Mouse (Mus musculus) MEL (cell line): ENCODE measurements around the gene Scamp4. TPM values are rescaled to one million over a fixed set of nuclear protein-coding genes. Genes with fewer than 3 reads are reported as not detected.

Experiments
- DNase-seq: peaks from one replicate; pipeline ENCODE4 v3.0.0; 2011; ENCODE audit warnings: low read depth, low spot score
- H3K27ac ChIP-seq: 2 replicates; pipeline ENCODE4 v1.5.1; 2012; ENCODE audit warnings: low read depth, mild to moderate bottlenecking, control low read depth, low read length, moderate library complexity; ENCODE audit not compliant: control insufficient read depth
- H3K27me3 ChIP-seq, 2 experiments: fragments of 150-350 bp in 1 of 2; sonication (generic) in 1 of 2; 2 replicates each; pipeline ENCODE4 v1.6.1; 2012; ENCODE audit warnings: low read length in 2 of 2, mild to moderate bottlenecking in 2 of 2, improper control_type of control experiment in 1 of 2, moderate library complexity in 1 of 2; ENCODE audit not compliant: insufficient read depth in 2 of 2, control insufficient read depth in 1 of 2
- H3K36me3 ChIP-seq, 2 experiments: 2 replicates each; pipeline ENCODE4 v1.6.1; 2012 to 2014; ENCODE audit warnings: low read length in 2 of 2, improper control_type of control experiment in 1 of 2, inconsistent platforms in 1 of 2, mild to moderate bottlenecking in 1 of 2; ENCODE audit not compliant: insufficient read depth in 2 of 2, control insufficient read depth in 1 of 2
- H3K4me1 ChIP-seq, 2 experiments: fragments of 150-350 bp in 1 of 2; sonication (generic) in 1 of 2; 2 replicates each; pipeline ENCODE4 v1.6.1; 2012; ENCODE audit warnings: low read length in 2 of 2, improper control_type of control experiment in 1 of 2, mild to moderate bottlenecking in 1 of 2; ENCODE audit not compliant: insufficient read depth in 2 of 2, control insufficient read depth in 1 of 2
- H3K4me3 ChIP-seq, 2 experiments: fragments of 150-350 bp in 1 of 2; sonication (generic) in 1 of 2; 2 replicates each; pipeline ENCODE4 v1.5.1; 2012; ENCODE audit warnings: low read depth in 2 of 2, low read length in 2 of 2, mild to moderate bottlenecking in 2 of 2, moderate library complexity in 2 of 2, control low read depth in 1 of 2, improper control_type of control experiment in 1 of 2; ENCODE audit not compliant: control insufficient read depth in 1 of 2, insufficient read depth in 1 of 2
- H3K79me2 ChIP-seq: 2 replicates; pipeline ENCODE4 v1.6.1; 2012; ENCODE audit warnings: mild to moderate bottlenecking, low read length, moderate library complexity; ENCODE audit not compliant: control insufficient read depth, poor library complexity, insufficient read depth
- H3K9ac ChIP-seq: 2 replicates; pipeline ENCODE4 v1.6.1; 2012; ENCODE audit warnings: low read depth, mild to moderate bottlenecking, control low read depth, low read length, moderate library complexity; ENCODE audit not compliant: control insufficient read depth, poor library complexity, severe bottlenecking
- H3K9me3 ChIP-seq: fragments of 150-350 bp; sonication (generic); replicated peaks from 2 replicates; pipeline ENCODE4 v1.6.1; 2012; ENCODE audit warnings: mild to moderate bottlenecking, low read length, improper control_type of control experiment, moderate library complexity; ENCODE audit not compliant: insufficient read depth
- BHLHE40 ChIP-seq: IDR thresholded peaks from 2 replicates; pipeline ENCODE4 v1.6.1; 2012; ENCODE audit warnings: low read depth, mild to moderate bottlenecking, inconsistent platforms, low read length, improper control_type of control experiment, borderline replicate concordance
- CHD1 ChIP-seq: IDR thresholded peaks from 2 replicates; pipeline ENCODE4 v1.6.1; 2012; ENCODE audit warnings: low read depth, mild to moderate bottlenecking, inconsistent platforms, low read length, improper control_type of control experiment
- CHD2 ChIP-seq: IDR thresholded peaks from 2 replicates; pipeline ENCODE4 v1.6.1; 2011; ENCODE audit warnings: low read length, improper control_type of control experiment
- CTCF ChIP-seq, 3 experiments: IDR thresholded peaks in 2 of 3; conservative IDR thresholded peaks in 1 of 3; 2 replicates each; pipeline ENCODE4 v1.5.1; 2011 to 2012; ENCODE audit warnings: low read length in 3 of 3, low read depth in 2 of 3, mild to moderate bottlenecking in 2 of 3, improper control_type of control experiment in 1 of 3, inconsistent platforms in 1 of 3, mixed read lengths in 1 of 3, moderate library complexity in 1 of 3; ENCODE audit not compliant: control insufficient read depth in 1 of 3, insufficient read depth in 1 of 3, poor library complexity in 1 of 3, severe bottlenecking in 1 of 3
- E2F4 ChIP-seq: IDR thresholded peaks from 2 replicates; pipeline ENCODE4 v1.6.1; 2011; ENCODE audit warnings: low read depth, low read length, improper control_type of control experiment, borderline replicate concordance
- ELF1 ChIP-seq: IDR thresholded peaks from 2 replicates; pipeline ENCODE4 v1.6.1; 2014; ENCODE audit warnings: low read depth, mild to moderate bottlenecking, inconsistent platforms, low read length, improper control_type of control experiment, moderate library complexity
- EP300 ChIP-seq, 2 experiments: IDR thresholded peaks; 2 replicates each; pipeline ENCODE4 v1.6.1; 2011; ENCODE audit warnings: improper control_type of control experiment in 2 of 2, low read length in 2 of 2, low read depth in 1 of 2, mild to moderate bottlenecking in 1 of 2
- ETS1 ChIP-seq: IDR thresholded peaks from 2 replicates; pipeline ENCODE4 v1.6.1; 2012; ENCODE audit warnings: low read depth, mild to moderate bottlenecking, inconsistent platforms, low read length, improper control_type of control experiment, moderate library complexity
- GABPA ChIP-seq: IDR thresholded peaks from 2 replicates; pipeline ENCODE4 v1.6.1; 2012; ENCODE audit warnings: low read depth, mild to moderate bottlenecking, inconsistent platforms, low read length, improper control_type of control experiment, moderate library complexity
- GATA1 ChIP-seq: IDR thresholded peaks from 2 replicates; pipeline ENCODE4 v1.6.1; 2011; ENCODE audit warnings: low read depth, low read length, improper control_type of control experiment
- HCFC1 ChIP-seq: IDR thresholded peaks from 2 replicates; pipeline ENCODE4 v1.6.1; 2012; ENCODE audit warnings: low read depth, mild to moderate bottlenecking, inconsistent platforms, low read length, improper control_type of control experiment, moderate library complexity
- JUND ChIP-seq: IDR thresholded peaks from 2 replicates; pipeline ENCODE4 v1.6.1; 2011; ENCODE audit warnings: low read depth, mild to moderate bottlenecking, improper control_type of control experiment, low read length
- KAT2A ChIP-seq: conservative IDR thresholded peaks from 2 replicates; pipeline ENCODE4 v1.6.1; 2012; ENCODE audit warnings: low read depth, low read length, improper control_type of control experiment, inconsistent platforms
- MAFK ChIP-seq: IDR thresholded peaks from 2 replicates; pipeline ENCODE4 v1.6.1; 2011; ENCODE audit warnings: low read depth, mild to moderate bottlenecking, low read length, improper control_type of control experiment, borderline replicate concordance
- MAX ChIP-seq: IDR thresholded peaks from 2 replicates; pipeline ENCODE4 v1.6.1; 2011; ENCODE audit warnings: low read length, improper control_type of control experiment
- MAZ ChIP-seq: IDR thresholded peaks from 2 replicates; pipeline ENCODE4 v1.6.1; 2012; ENCODE audit warnings: low read depth, mild to moderate bottlenecking, inconsistent platforms, low read length, improper control_type of control experiment
- MEF2A ChIP-seq: IDR thresholded peaks from 2 replicates; pipeline ENCODE4 v1.6.1; 2014; ENCODE audit warnings: low read depth, mild to moderate bottlenecking, inconsistent platforms, low read length, improper control_type of control experiment; ENCODE audit not compliant: poor library complexity, insufficient replicate concordance, severe bottlenecking; ENCODE audit errors: extremely low read depth
- MXI1 ChIP-seq: IDR thresholded peaks from 2 replicates; pipeline ENCODE4 v1.6.1; 2011; ENCODE audit warnings: mild to moderate bottlenecking, low read depth, low read length, improper control_type of control experiment
- MYB ChIP-seq: IDR thresholded peaks from 2 replicates; pipeline ENCODE4 v1.6.1; 2011; ENCODE audit warnings: mild to moderate bottlenecking, low read depth, low read length, improper control_type of control experiment
- NRF1 ChIP-seq: IDR thresholded peaks from 2 replicates; pipeline ENCODE4 v1.6.1; 2014; ENCODE audit warnings: low read depth, mild to moderate bottlenecking, inconsistent platforms, low read length, improper control_type of control experiment, moderate library complexity; ENCODE audit not compliant: poor library complexity, insufficient read depth, severe bottlenecking
- POLR2A ChIP-seq, 2 experiments: IDR thresholded peaks; 2 replicates each; pipeline ENCODE4 v1.6.1; 2011 to 2012; ENCODE audit warnings: low read length in 2 of 2, mild to moderate bottlenecking in 2 of 2, control low read depth in 1 of 2, improper control_type of control experiment in 1 of 2, low read depth in 1 of 2, moderate library complexity in 1 of 2; ENCODE audit not compliant: control insufficient read depth in 1 of 2, insufficient read depth in 1 of 2, poor library complexity in 1 of 2
- POLR2AphosphoS2 ChIP-seq: IDR thresholded peaks from 2 replicates; pipeline ENCODE4 v1.6.1; 2011; ENCODE audit warnings: low read length, improper control_type of control experiment
- POLR2AphosphoS5 ChIP-seq: IDR thresholded peaks from 2 replicates; pipeline ENCODE4 v1.6.1; 2012; ENCODE audit warnings: low read depth, borderline replicate concordance, mild to moderate bottlenecking, inconsistent platforms, low read length, moderate library complexity, mixed read lengths
- RAD21 ChIP-seq: IDR thresholded peaks from 2 replicates; pipeline ENCODE4 v1.6.1; 2011; ENCODE audit warnings: mild to moderate bottlenecking, low read depth, low read length, improper control_type of control experiment
- SIN3A ChIP-seq: IDR thresholded peaks from 2 replicates; pipeline ENCODE4 v1.6.1; 2012; ENCODE audit warnings: low read length, improper control_type of control experiment, inconsistent platforms
- SMC3 ChIP-seq: IDR thresholded peaks from 2 replicates; pipeline ENCODE4 v1.6.1; 2011; ENCODE audit warnings: low read depth, low read length, improper control_type of control experiment
- TAL1 ChIP-seq: IDR thresholded peaks from 2 replicates; pipeline ENCODE4 v1.6.1; 2012; ENCODE audit warnings: mild to moderate bottlenecking, inconsistent platforms, low read length, moderate library complexity, mixed read lengths
- TBP ChIP-seq: IDR thresholded peaks from 2 replicates; pipeline ENCODE4 v1.8.0; 2011; ENCODE audit warnings: low read depth, low read length, improper control_type of control experiment
- TCF12 ChIP-seq: IDR thresholded peaks from 2 replicates; pipeline ENCODE4 v1.6.1; 2014; ENCODE audit warnings: low read depth, mild to moderate bottlenecking, inconsistent platforms, low read length, improper control_type of control experiment, moderate library complexity
- USF1 ChIP-seq: IDR thresholded peaks from 2 replicates; pipeline ENCODE4 v1.6.1; 2014; ENCODE audit warnings: low read depth, mild to moderate bottlenecking, inconsistent platforms, low read length, improper control_type of control experiment, moderate library complexity
- USF2 ChIP-seq, 2 experiments: IDR thresholded peaks; 2 replicates each; pipeline ENCODE4 v1.6.1; 2011 to 2012; ENCODE audit warnings: improper control_type of control experiment in 2 of 2, low read length in 2 of 2, borderline replicate concordance in 1 of 2, inconsistent platforms in 1 of 2, low read depth in 1 of 2, mild to moderate bottlenecking in 1 of 2; ENCODE audit not compliant: insufficient read depth in 1 of 2
- ZC3H11A ChIP-seq: IDR thresholded peaks from 2 replicates; pipeline ENCODE4 v1.6.1; 2012; ENCODE audit warnings: low read depth, mild to moderate bottlenecking, inconsistent platforms, low read length, improper control_type of control experiment
- ZKSCAN1 ChIP-seq: IDR thresholded peaks from 2 replicates; pipeline ENCODE4 v1.6.1; 2012; ENCODE audit warnings: low read depth, mild to moderate bottlenecking, inconsistent platforms, low read length, improper control_type of control experiment, moderate library complexity
- ZMIZ1 ChIP-seq: IDR thresholded peaks from 2 replicates; pipeline ENCODE4 v1.6.1; 2012; ENCODE audit warnings: low read depth, mild to moderate bottlenecking, inconsistent platforms, low read length, improper control_type of control experiment, moderate library complexity
- ZNF384 ChIP-seq: IDR thresholded peaks from 2 replicates; pipeline ENCODE4 v1.6.1; 2012; ENCODE audit warnings: low read depth, mild to moderate bottlenecking, inconsistent platforms, low read length, improper control_type of control experiment
- polyA plus RNA-seq, 2 experiments: library from polyadenylated mRNA; stranded (reverse) in 1 of 2; unstranded in 1 of 2; fragments of >175 nt in 1 of 2; fragments of >200 nt in 1 of 2; gene quantifications; 2 replicates each; pipeline versions ENCODE4 v1.2.1 to v1.2.4; 2012; ENCODE audit warnings: low replicate concordance in 2 of 2, low read depth in 1 of 2; ENCODE audit not compliant: insufficient read length in 2 of 2, insufficient read depth in 1 of 2, missing spikeins in 1 of 2
- total RNA-seq: library from RNA; depleted of rRNA; stranded (reverse); fragments of 300-350 nt; gene quantifications from 2 replicates; pipeline ENCODE4 v1.2.3, GENCODE M21; 2012

Gene Scamp4
- total and polyA plus RNA-seq, 3 experiments = 34.2 to 140 TPM; not detected in 1

DNA sequence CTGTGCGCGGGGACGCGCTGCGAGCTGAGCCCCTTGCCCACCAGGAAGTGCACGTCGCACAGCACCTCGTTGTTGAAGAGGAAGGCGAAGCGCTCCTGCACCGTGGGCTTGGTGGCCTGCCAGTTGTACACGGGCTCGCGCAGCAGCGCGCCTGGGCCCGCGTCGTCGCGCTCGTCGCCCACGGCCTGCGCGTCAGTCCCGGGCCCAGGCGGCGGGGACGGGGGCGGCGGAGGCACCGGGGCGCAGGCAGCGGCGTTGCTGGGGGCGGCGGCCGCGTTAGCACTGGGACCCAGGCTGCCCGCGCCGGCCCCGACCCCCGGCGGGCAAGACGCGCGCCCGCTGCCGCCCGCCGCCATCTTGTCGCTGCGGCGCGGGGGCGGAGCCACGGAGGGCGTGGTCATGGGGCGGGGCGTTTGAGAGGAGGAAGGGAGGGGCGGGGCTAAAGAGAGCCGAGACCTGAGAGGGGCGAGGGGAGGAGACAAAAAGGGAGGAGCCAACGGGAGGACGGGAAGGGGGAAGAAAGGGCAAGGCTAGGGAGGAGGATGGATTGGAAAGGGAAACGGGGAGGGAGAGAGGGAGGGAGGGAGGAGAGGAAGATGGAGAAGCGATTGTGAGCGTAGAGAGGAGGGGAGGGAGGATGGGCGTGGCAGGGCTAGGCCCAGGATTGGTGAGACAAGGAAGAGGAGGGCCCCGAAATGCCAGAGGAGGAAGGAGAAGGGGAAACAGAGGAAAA lies 53.6 kb downstream of the Scamp4 start:
- Histone ChIP-seq H3K27ac (peak overlapping the region; percentile 34; the same call in 1 of the 2 replicates), H3K4me3 (peak overlapping the region; percentile 86 to 92), H3K27me3 (no peaks in the 10 kb centered on the region), H3K4me1 (peaks cover 3 to 21% of the 10 kb centered on the region in 2 experiments), H3K36me3 (peaks cover 0 to 9% of the 10 kb centered on the region in 2 experiments; a peak in 2 of 4 replicates), H3K9ac (peak overlapping the region; percentile 90), H3K9me3 (no peaks in the 10 kb centered on the region), H3K79me2 (peaks cover 8% of the 10 kb centered on the region)
- peak; percentile 98 for DNase-seq
- TF ChIP-seq E2F4 = no peak
- peak; percentile 43 to 91; a peak in 3 of 4 replicates for TF ChIP-seq POLR2A (IDR thresholded peaks at IDR 0.05; ENCODE audit: control insufficient read depth in 1 of 2, insufficient read depth in 1 of 2, low read depth in 1 of 2, low read length in 2 of 2, poor library complexity in 1 of 2)
- TF ChIP-seq CHD2 = no peak
- no peak for TF ChIP-seq CTCF (IDR thresholded peaks at IDR 0.05 in 2 of 3, conservative IDR thresholded peaks at IDR 0.05 in 1 of 3; ENCODE audit: control insufficient read depth in 1 of 3, insufficient read depth in 1 of 3, low read depth in 2 of 3, low read length in 3 of 3, poor library complexity in 1 of 3, severe bottlenecking in 1 of 3)
- peak; percentile 46; the same call in 1 of the 2 replicates for TF ChIP-seq TBP
- peak; percentile 63 for TF ChIP-seq SIN3A
- no peak for TF ChIP-seq POLR2AphosphoS5
- no peak for TF ChIP-seq SMC3
- no peak for TF ChIP-seq CHD1
- TF ChIP-seq ZMIZ1 = no peak
- peak; percentile 12; the same call in 1 of the 2 replicates for TF ChIP-seq BHLHE40
- TF ChIP-seq TCF12 = peak; percentile 50; the same call in 1 of the 2 replicates
- no peak for TF ChIP-seq RAD21
- peak; percentile 62 for TF ChIP-seq ELF1
- TF ChIP-seq TAL1 = no peak
- 0 out of 2 replicates have a peak, but pooled peaks have one; percentile 7 for TF ChIP-seq ZNF384
- 0 out of 2 replicates have a peak, but pooled peaks have one; percentile 8 for TF ChIP-seq ZC3H11A
- TF ChIP-seq POLR2AphosphoS2 = no peak
- peak in 1 of 2 experiments; percentile 36; a peak in 1 of 4 replicates for TF ChIP-seq EP300 (IDR thresholded peaks at IDR 0.05; ENCODE audit: low read depth in 1 of 2, low read length in 2 of 2)
- TF ChIP-seq ETS1 = peak; percentile 36; the same call in 1 of the 2 replicates
- no peak for TF ChIP-seq MYB
- no peak for TF ChIP-seq ZKSCAN1
- TF ChIP-seq HCFC1 = peak; percentile 63; the same call in 1 of the 2 replicates
- 0 out of 2 replicates have a peak, but pooled peaks have one; percentile 14 for TF ChIP-seq USF1
- no peak for TF ChIP-seq USF2 (IDR thresholded peaks at IDR 0.05; ENCODE audit: borderline replicate concordance in 1 of 2, insufficient read depth in 1 of 2, low read depth in 1 of 2, low read length in 2 of 2)
- TF ChIP-seq JUND = no peak
- no peak for TF ChIP-seq MEF2A
- TF ChIP-seq MAZ = peak; percentile 90
- no peak for TF ChIP-seq NRF1
- no peak for TF ChIP-seq KAT2A
- TF ChIP-seq MAX = no peak; the same call in 1 of the 2 replicates
- no peak for TF ChIP-seq GATA1
- no peak for TF ChIP-seq GABPA
- no peak for TF ChIP-seq MAFK
- peak; percentile 28; the same call in 1 of the 2 replicates for TF ChIP-seq MXI1
